Mouse (Mus musculus) brain, embryonic 14.5 days (tissue): ENCODE results near the gene Ltbp1. TPM values are rescaled to one million over a fixed set of nuclear protein-coding genes. Genes with fewer than 3 reads are reported as not detected.

ENCODE experiments used
- DNase-seq: peaks from one replicate; pipeline ENCODE4 v3.0.0-alpha.2; 2011; ENCODE audit warnings: low read depth
- CTCF ChIP-seq: fragments of 200-500 bp; IDR thresholded peaks from 2 replicates; pipeline ENCODE4 v1.5.1; 2012; ENCODE audit warnings: inconsistent platforms, mild to moderate bottlenecking, moderate library complexity, borderline replicate concordance; ENCODE audit not compliant: insufficient read depth, insufficient read length; ENCODE audit errors: extremely low read depth
- POLR2A ChIP-seq: fragments of 200-500 bp; IDR thresholded peaks from 2 replicates; pipeline ENCODE4 v1.6.1; 2012; ENCODE audit warnings: mild to moderate bottlenecking, inconsistent platforms, borderline replicate concordance; ENCODE audit not compliant: poor library complexity, insufficient read depth, insufficient read length, severe bottlenecking; ENCODE audit errors: extremely low read depth
- polyA plus RNA-seq: library from polyadenylated mRNA; depleted of rRNA; stranded (reverse); fragments of >200 nt; gene quantifications from 2 replicates; pipeline ENCODE4 v1.2.3, GENCODE M21; 2012

Ltbp1 gene
- polyA plus RNA-seq, 1 experiment = 4.2 TPM

- TF ChIP-seq CTCF = no peak
- TF ChIP-seq POLR2A = no peak
- no peak for DNase-seq
Measured at GRCm38 (mm10) chr17:75101994-75102393, 96.6 kb downstream of the Ltbp1 start.

GRCm38 (mm10) chr17:75107412-75107811 lies 102.0 kb downstream of the Ltbp1 start:
- no peak for TF ChIP-seq POLR2A
- TF ChIP-seq CTCF = no peak
- peak; percentile 87 for DNase-seq

- no peak for TF ChIP-seq POLR2A
- no peak for TF ChIP-seq CTCF
- peak; percentile 65 for DNase-seq
Measured at GRCm38 (mm10) chr17:75107879-75108278, 102.5 kb downstream of the Ltbp1 start.

GRCm38 (mm10) chr17:75109081-75109716 lies 103.8 kb downstream of the Ltbp1 start:
- no peak for TF ChIP-seq CTCF
- no peak for TF ChIP-seq POLR2A

GRCm38 (mm10) chr17:75110252-75111205 lies 105.2 kb downstream of the Ltbp1 start:
- DNase-seq = no peak
- no peak for TF ChIP-seq POLR2A
- no peak for TF ChIP-seq CTCF

More at GRCm38 (mm10) chr17:75109081-75109716, 103.8 kb downstream of the Ltbp1 start:
- no peak for DNase-seq

GRCm38 (mm10) chr17:75115594-75115993 lies 110.2 kb downstream of the Ltbp1 start:
- no peak for TF ChIP-seq POLR2A
- no peak for TF ChIP-seq CTCF
- DNase-seq = no peak

- no peak for TF ChIP-seq CTCF
- no peak for TF ChIP-seq POLR2A
Measured at GRCm38 (mm10) chr17:75118896-75119295, 113.5 kb downstream of the Ltbp1 start.

GRCm38 (mm10) chr17:75119422-75119821 lies 114.1 kb downstream of the Ltbp1 start:
- no peak for TF ChIP-seq CTCF
- peak; percentile 19 for DNase-seq

More at GRCm38 (mm10) chr17:75118896-75119295, 113.5 kb downstream of the Ltbp1 start:
- DNase-seq = no peak

GRCm38 (mm10) chr17:75120071-75120470 lies 114.7 kb downstream of the Ltbp1 start:
- peak; percentile 18 for DNase-seq
- TF ChIP-seq POLR2A (no peak), CTCF (peak; percentile 41; the same call in 1 of the 2 replicates)

- TF ChIP-seq CTCF = no peak
- no peak for TF ChIP-seq POLR2A
- DNase-seq = peak; percentile 24
Measured at GRCm38 (mm10) chr17:75122584-75123282, 117.4 kb downstream of the Ltbp1 start.

- TF ChIP-seq POLR2A (no peak), CTCF (peak; percentile 36; the same call in 1 of the 2 replicates)
- DNase-seq = no peak
Measured at GRCm38 (mm10) chr17:75128337-75128935, 123.1 kb downstream of the Ltbp1 start.
